Mouse (Mus musculus): ENCODE measurements around the gene Actn2. TPM values are rescaled to one million over a fixed set of nuclear protein-coding genes. Genes with fewer than 3 reads are reported as not detected.

Actn2 gene
- not detected in 2 replicates for total RNA-seq (2023)

DNA sequence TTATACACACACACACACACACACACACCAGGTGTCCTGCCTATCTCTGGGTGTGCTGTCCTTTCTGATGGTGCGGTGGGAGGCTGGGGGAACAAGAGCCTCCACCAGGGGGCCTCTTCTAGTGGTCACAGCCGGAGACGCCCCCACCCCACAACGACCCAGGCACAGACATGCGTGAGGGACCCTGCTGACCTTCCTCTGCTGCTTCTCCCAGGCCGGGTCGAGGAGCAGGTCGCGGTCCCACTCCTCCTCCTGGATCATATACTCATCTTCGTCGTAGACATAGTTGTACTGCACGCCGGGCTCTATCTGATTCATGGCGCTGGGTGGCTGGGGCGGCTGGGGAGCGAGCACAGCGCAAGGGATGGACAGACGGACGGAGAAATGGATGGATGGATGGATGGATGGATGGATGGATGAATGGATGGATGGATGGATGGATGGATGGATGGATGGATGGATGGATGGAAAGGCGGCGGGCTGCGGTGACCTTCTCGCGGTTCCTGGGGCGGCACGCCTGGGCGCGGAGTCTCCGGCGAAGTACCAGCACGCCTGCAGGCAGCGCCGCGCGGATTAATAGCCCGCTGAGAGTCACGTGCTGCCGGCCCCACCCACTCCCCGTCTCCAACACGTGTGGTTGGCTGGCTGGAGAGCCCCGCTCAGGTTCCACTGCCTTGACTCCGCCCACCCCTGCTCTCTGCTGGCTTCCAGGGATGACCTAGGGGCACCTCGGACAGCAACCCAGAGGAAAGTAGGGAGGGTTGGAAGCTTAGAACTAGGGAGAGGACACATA lies at the start of gene Actn2:
Actn2 (minus strand) TSS at position 578 of the 793 bp plus-strand sequence.

GRCm38 (mm10) chr13:12257391-12258380 lies 82.9 kb downstream of the Actn2 start, which contains the start of gene Mtr:
Gene Mtr, minus strand, starts transcription at chr13:12258113.

Other genes with a start within 250 kb of the Actn2 start
- 0.05 TPM in 1 of 2 replicates, not detected in the other for gene Ryr2, start 233.8 kb downstream of the Actn2 start, total RNA-seq (2023)
- gene Mtr, start 82.6 kb downstream of the Actn2 start, total RNA-seq (2023), result 17.1 and 22.7 TPM in 2 replicates
- 44.8 and 67.3 TPM in 2 replicates for gene Heatr1, start 54.3 kb upstream of the Actn2 start, total RNA-seq (2023)
- gene Lgals8, start 124.2 kb upstream of the Actn2 start, total RNA-seq (2023), result 45.4 and 59.7 TPM in 2 replicates
- 0.76 and 0.88 TPM in 2 replicates for gene Edaradd, start 179.7 kb upstream of the Actn2 start, total RNA-seq (2023)
- 15.1 and 24.2 TPM in 2 replicates for gene Ero1lb, start 225.1 kb upstream of the Actn2 start, total RNA-seq (2023)